Mouse (Mus musculus) testis, adult 2 months (tissue): ENCODE data around the gene Nprl3.
"Not testable (repeated sequence)": the region's sequence is repeated elsewhere in the genome, so short reads cannot be mapped to it uniquely, and the experiment has no call there.

Experiments
- CTCF ChIP-seq: fragments of 200-500 bp; IDR thresholded peaks from 2 replicates; pipeline ENCODE4 v1.5.1; 2012; ENCODE audit warnings: low read depth, mild to moderate bottlenecking, inconsistent platforms, low read length, moderate library complexity; ENCODE audit not compliant: control insufficient read depth, insufficient read depth, insufficient replicate concordance
- POLR2A ChIP-seq: fragments of 200-500 bp; IDR thresholded peaks from 2 replicates; pipeline ENCODE4 v1.6.1; 2012; ENCODE audit warnings: low read depth, mild to moderate bottlenecking, inconsistent platforms, low read length, moderate library complexity; ENCODE audit not compliant: control insufficient read depth

- TF ChIP-seq CTCF: peak; percentile 62; the same call in 1 of the 2 replicates
- not testable (repeated sequence) for TF ChIP-seq POLR2A
These were observed 19.4 kb upstream of the Nprl3 start, which contains the start of gene Hbq1b for GRCm38 (mm10) chr11:32286695-32287492.
